Mouse (Mus musculus): ENCODE results near the gene Tnr. TPM values are rescaled to one million over a fixed set of nuclear protein-coding genes. Genes with fewer than 3 reads are reported as not detected.

Gene Tnr
- polyA plus RNA-seq, 1 experiment from 2014 or later: 0.01 TPM

DNA sequence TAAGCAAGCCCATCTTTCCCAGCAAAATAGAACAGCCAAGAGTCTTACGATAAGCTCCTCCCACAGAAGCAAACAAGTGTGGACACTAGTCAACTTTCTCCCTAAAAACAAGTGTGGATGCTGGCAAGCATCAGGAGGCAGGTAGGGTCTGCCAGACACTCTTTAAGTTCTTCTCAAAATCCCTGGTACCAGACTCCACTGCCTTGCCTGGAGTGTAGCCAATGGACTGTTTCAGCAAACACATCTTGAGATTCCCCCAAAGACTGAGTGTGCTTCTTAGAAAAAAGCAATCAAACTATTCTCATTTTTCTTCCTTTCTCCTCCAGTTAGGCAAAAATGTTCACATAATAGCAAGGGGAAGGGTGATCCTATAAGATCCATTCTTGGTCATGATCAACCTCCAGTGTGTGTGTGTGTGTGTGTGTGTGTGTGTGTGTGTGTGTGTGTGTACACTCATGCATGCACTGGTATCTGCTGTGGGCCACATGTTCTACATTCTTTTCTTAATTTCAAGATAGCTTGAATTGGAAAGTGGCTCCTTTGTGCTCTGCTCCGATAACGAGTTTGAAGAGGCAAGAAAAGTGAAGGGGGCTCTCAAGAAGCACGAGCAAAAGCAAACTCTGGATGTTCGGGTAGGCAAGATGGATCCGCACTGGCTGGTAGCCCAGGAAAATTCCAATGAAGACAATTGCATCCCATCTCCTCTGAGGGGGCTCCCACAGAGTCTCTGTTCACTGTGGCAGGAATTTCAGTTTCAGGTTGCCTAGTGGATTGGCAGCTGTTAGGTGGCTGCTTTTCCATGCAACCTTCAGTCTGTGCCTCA lies 346.3 kb downstream of the Tnr start:
- H3K9ac ChIP-seq: no peak overlapping the region

GRCm38 (mm10) chr1:159872866-159873265 lies 349.3 kb downstream of the Tnr start:
- Histone ChIP-seq H3K4me1 (no peaks in the 10 kb centered on the region), H3K9ac (no peak overlapping the region), H3K27me3 (replicated peaks) (no peaks in the 10 kb centered on the region), H3K4me3 (no peak overlapping the region), H3K4me2 (no peak overlapping the region), H3K36me3 (no peaks in the 10 kb centered on the region), H3K27ac (no peak overlapping the region), H3K9me3 (replicated peaks) (no peaks in the 10 kb centered on the region)
- WGBS (ENCODE audit: insufficient replicate concordance): 63% methylated on average over 3 of the region's 3 CpGs
- ATAC-seq: no peak

More for the DNA sequence above, 346.3 kb downstream of the Tnr start:
- Histone ChIP-seq H3K27me3 (replicated peaks) (no peaks in the 10 kb centered on the region), H3K4me1 (no peaks in the 10 kb centered on the region), H3K9me3 (replicated peaks) (no peaks in the 10 kb centered on the region), H3K4me2 (no peak overlapping the region), H3K27ac (no peak overlapping the region), H3K36me3 (no peaks in the 10 kb centered on the region), H3K4me3 (no peak overlapping the region)
- WGBS (ENCODE audit: insufficient replicate concordance): 72% methylated on average over 6 of the region's 6 CpGs
- ATAC-seq: no peak

DNA sequence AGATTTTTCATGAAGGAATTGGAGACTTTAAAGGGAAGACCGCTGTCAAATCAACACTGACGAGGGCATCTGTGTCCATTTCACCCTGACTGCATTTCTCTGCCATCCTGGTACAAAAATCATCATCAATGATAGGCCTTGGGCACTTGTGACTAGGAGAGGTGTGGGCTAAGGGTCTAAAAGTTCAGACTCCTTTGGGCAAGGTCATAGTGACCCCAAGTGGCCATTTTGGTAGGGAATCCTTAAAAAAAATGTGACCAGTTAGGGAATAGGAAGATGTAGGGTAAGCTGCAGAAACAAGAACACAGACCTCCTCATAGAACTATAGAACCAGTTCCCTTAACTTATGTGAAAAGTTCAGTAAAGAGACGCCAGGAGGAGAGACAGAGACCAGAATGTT lies 355.1 kb downstream of the Tnr start:
- ATAC-seq: no peak
- H3K4me3 ChIP-seq: no peak overlapping the region
- no peak overlapping the region for H3K9ac ChIP-seq
- no peaks in the 10 kb centered on the region for H3K27me3 ChIP-seq (replicated peaks)
- H3K9me3 ChIP-seq (replicated peaks): no peaks in the 10 kb centered on the region
- no peak overlapping the region for H3K27ac ChIP-seq
- H3K4me2 ChIP-seq: no peak overlapping the region
- no peaks in the 10 kb centered on the region for H3K4me1 ChIP-seq
- no peaks in the 10 kb centered on the region for H3K36me3 ChIP-seq
- 33% methylated on average over 3 of the region's 3 CpGs for WGBS (ENCODE audit: insufficient replicate concordance)

DNA sequence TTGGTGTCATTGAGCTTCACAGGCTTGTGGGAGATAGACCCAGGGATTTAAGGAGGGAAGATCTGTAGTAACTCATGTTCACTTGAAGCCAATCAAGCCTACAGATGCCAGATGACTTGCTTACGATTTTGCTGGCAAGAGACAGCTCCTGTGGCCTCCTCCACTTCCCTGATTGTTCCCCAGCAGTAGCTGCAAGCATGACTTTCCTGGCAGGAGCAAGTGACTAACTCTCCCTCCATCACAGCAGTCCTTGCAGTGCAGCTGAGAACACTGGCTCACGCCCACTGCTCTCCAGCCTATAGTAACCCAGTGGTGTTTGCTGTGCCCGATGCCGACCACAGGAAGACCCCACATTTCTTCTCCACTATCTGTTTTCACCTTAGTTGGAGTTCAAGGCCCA lies 356.3 kb downstream of the Tnr start:
- H3K9me3 ChIP-seq (replicated peaks): no peaks in the 10 kb centered on the region
- no peak overlapping the region for H3K4me2 ChIP-seq
- H3K4me3 ChIP-seq: no peak overlapping the region
- H3K27me3 ChIP-seq (replicated peaks): no peaks in the 10 kb centered on the region
- no peak for ATAC-seq
- H3K4me1 ChIP-seq: no peaks in the 10 kb centered on the region
- H3K27ac ChIP-seq: no peak overlapping the region
- H3K9ac ChIP-seq: no peak overlapping the region
- no peaks in the 10 kb centered on the region for H3K36me3 ChIP-seq
- WGBS (ENCODE audit: insufficient replicate concordance): 54% methylated on average over 4 of the region's 4 CpGs

DNA sequence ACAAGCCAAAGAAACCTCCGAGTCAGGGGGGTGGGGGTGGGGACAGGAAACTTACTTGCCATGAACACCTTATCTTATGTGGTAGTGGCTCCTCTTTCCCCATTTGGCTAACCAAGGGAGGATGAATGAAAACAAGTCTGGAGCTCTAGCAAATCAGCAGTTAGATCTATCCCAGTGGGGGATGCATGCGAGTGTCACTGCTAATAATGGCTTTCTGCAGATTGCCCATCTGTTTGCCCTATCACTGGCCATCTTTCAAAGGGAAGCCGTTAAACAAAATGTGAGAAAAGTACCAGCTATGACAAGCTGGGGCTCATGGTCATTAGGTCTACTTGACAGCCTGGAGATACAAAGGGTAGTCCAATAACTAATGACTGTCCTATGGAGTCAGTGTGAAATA lies 361.9 kb downstream of the Tnr start:
- Histone ChIP-seq H3K9me3 (replicated peaks) (no peaks in the 10 kb centered on the region), H3K4me1 (no peaks in the 10 kb centered on the region), H3K9ac (no peak overlapping the region), H3K36me3 (no peaks in the 10 kb centered on the region), H3K27me3 (replicated peaks) (no peaks in the 10 kb centered on the region), H3K27ac (no peak overlapping the region), H3K4me3 (no peak overlapping the region), H3K4me2 (no peak overlapping the region)
- no peak for ATAC-seq
- 18% methylated on average over 3 of the region's 3 CpGs for WGBS (ENCODE audit: insufficient replicate concordance)

GRCm38 (mm10) chr1:159888611-159889010 lies 365.0 kb downstream of the Tnr start:
- WGBS (ENCODE audit: insufficient replicate concordance): 90% methylated on average over 5 of the region's 5 CpGs

DNA sequence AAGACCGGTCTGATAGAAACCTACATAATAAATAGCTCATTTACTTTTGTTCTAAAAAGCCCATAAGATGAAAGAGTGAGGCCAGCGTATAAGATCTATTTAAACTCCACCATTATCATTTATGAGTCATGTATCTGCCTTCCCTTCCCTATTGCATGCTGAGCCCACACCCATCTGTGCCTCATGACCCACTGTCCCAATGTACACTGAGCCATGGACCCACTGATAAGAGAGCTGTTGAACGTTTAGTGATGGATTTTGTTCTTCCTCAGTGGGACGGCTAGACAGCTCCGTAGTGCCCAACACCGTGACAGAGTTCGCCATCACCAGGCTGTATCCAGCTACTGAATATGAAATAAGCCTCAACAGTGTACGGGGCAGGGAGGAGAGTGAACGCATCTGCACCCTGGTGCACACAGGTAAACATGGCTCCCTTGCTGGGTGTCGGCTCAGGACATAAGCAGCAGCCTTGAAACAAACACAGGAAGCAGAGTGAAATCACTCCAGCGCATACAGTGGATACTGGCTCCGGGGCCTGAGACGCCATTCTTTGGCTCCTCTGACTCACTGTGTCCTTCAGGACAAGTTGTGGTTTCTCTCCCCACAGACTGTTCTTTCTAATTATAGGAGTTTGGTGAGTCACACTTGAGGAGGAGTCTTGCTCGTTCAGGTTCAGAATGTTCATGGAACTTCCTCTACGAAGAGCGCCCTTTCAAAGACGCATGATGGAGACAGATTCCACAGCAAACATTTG lies 365.6 kb downstream of the Tnr start:
- Histone ChIP-seq H3K4me1 (no peaks in the 10 kb centered on the region), H3K4me2 (no peak overlapping the region), H3K36me3 (no peaks in the 10 kb centered on the region), H3K27ac (no peak overlapping the region), H3K4me3 (no peak overlapping the region), H3K9ac (no peak overlapping the region), H3K9me3 (replicated peaks) (no peaks in the 10 kb centered on the region), H3K27me3 (replicated peaks) (no peaks in the 10 kb centered on the region)
- ATAC-seq: no peak
- 49% methylated on average over 17 of the region's 17 CpGs for WGBS (ENCODE audit: insufficient replicate concordance)

More at GRCm38 (mm10) chr1:159888611-159889010, 365.0 kb downstream of the Tnr start:
- Histone ChIP-seq H3K4me1 (no peaks in the 10 kb centered on the region), H3K4me3 (no peak overlapping the region), H3K36me3 (no peaks in the 10 kb centered on the region), H3K27ac (no peak overlapping the region), H3K9ac (no peak overlapping the region), H3K9me3 (replicated peaks) (no peaks in the 10 kb centered on the region), H3K27me3 (replicated peaks) (no peaks in the 10 kb centered on the region), H3K4me2 (no peak overlapping the region)
- no peak for ATAC-seq

DNA sequence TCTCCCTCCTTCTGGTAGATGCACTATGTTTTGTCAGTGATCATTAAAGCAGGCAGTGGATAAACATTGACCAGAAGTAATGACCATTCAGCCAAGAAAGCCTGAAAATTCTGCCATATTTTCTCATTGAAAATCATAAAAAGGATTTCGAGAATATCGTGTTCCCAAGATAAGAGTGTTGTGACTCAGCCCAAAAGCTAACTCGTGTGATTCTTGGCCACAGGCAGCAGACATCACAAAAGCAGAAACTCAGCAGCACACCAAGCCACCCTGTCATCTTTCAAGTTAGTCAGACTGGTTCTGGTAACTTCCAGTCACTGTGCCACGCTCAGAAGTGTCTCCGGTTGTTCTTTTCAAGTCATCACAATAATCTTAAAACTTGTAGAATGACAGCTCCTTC lies 367.0 kb downstream of the Tnr start:
- 64% methylated on average over 5 of the region's 5 CpGs for WGBS (ENCODE audit: insufficient replicate concordance)
- H3K27ac ChIP-seq: no peak overlapping the region
- H3K4me2 ChIP-seq: no peak overlapping the region
- H3K27me3 ChIP-seq (replicated peaks): no peaks in the 10 kb centered on the region
- peaks cover 7% of the 10 kb centered on the region; the same call in 1 of the 2 replicates for H3K4me1 ChIP-seq
- H3K9me3 ChIP-seq (replicated peaks): no peaks in the 10 kb centered on the region
- no peak overlapping the region for H3K4me3 ChIP-seq
- ATAC-seq: no peak
- H3K9ac ChIP-seq: no peak overlapping the region
- no peaks in the 10 kb centered on the region for H3K36me3 ChIP-seq

DNA sequence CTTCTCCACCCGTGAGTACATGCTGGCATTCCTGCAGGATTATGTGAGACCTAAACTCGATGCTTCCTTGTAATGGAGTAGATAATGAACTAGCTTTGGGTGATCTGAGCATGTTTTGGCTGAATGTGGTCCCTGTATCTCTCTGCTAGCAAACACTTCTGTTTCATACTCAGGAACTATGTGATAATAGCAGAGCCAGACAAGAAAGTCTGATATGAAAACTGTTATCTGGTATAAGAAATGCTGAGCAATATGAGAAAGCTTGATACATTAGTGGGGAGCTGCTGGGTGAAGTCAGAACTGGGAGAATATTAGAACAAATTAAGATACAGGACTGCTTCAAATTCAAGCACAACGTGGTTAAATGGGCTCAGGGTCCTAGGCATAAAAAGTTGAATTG lies 371.5 kb downstream of the Tnr start:
- Histone ChIP-seq H3K9ac (no peak overlapping the region), H3K4me1 (peaks cover 14% of the 10 kb centered on the region; the same call in 1 of the 2 replicates), H3K4me3 (no peak overlapping the region), H3K27ac (no peak overlapping the region), H3K27me3 (replicated peaks) (no peaks in the 10 kb centered on the region), H3K36me3 (no peaks in the 10 kb centered on the region), H3K4me2 (no peak overlapping the region), H3K9me3 (replicated peaks) (no peaks in the 10 kb centered on the region)
- 40% methylated on average over 3 of the region's 3 CpGs for WGBS (ENCODE audit: insufficient replicate concordance)
- peak; percentile 65 for ATAC-seq

DNA sequence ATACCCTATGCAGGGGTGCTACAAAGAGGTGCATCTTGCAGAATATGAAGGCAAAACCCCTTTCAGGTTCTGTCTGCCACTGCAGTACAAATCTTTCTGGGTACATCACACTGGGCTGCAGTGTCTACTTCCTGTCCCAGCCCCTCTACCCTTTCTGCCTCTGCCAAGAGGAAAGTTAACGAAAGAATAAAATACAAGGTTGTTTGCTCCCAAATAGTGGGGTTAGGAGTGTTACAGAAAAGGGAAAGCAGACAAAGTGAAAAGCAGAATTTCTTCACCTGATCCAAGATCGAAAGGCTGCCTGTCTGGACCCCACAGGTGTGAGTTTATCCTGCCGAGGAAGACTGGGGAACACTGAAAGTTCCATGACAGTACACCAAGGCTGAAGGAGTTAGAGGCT lies 376.4 kb downstream of the Tnr start:
- Histone ChIP-seq H3K4me2 (no peak overlapping the region), H3K9ac (no peak overlapping the region), H3K36me3 (no peaks in the 10 kb centered on the region), H3K27me3 (replicated peaks) (no peaks in the 10 kb centered on the region), H3K27ac (no peak overlapping the region), H3K4me1 (peaks cover 11% of the 10 kb centered on the region; the same call in 1 of the 2 replicates), H3K9me3 (replicated peaks) (no peaks in the 10 kb centered on the region), H3K4me3 (no peak overlapping the region)
- ATAC-seq: no peak
- WGBS (ENCODE audit: insufficient replicate concordance): 50% methylated on average over 3 of the region's 3 CpGs

GRCm38 (mm10) chr1:159900639-159901038 lies 377.1 kb downstream of the Tnr start:
- Histone ChIP-seq H3K4me2 (no peak overlapping the region), H3K9me3 (replicated peaks) (no peaks in the 10 kb centered on the region), H3K4me3 (no peak overlapping the region), H3K36me3 (no peaks in the 10 kb centered on the region), H3K27ac (no peak overlapping the region), H3K4me1 (peaks cover 5% of the 10 kb centered on the region; the same call in 1 of the 2 replicates), H3K27me3 (replicated peaks) (no peaks in the 10 kb centered on the region), H3K9ac (no peak overlapping the region)
- WGBS (ENCODE audit: insufficient replicate concordance): 51% methylated on average over 3 of the region's 3 CpGs
- no peak for ATAC-seq

DNA sequence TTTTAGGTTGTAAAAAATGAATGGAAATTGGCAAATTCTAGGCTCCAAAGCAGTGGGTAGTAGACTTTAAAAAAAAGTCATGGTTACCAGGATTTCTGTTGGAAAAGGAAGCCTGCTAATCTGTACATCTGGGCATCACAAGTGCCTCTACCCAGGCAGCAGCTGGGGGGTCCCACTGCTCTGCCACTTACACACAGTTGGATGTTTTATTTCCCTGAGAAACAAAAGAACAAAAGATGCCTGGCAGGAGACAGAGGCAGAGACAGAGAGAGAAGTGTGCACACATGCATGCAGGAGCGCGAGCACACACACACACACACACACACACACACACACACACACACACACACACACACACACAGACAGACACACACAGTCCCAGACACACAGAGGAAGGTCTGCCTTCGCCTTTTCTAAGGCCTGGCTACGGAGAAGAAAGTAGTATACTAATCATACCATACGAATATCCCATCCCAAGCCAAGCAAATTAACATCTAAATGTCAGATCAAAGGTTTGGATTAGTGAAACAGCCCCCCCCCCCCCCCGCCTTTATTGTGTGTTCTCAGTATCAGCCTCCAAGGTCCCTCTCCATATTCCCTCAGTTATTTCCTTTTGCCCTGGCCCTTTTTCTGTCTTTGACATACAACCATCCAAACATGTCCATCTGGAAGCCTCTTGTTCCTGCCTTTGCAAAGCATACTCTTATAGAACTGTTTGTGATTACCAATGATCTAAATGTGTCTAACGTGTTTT lies 378.0 kb downstream of the Tnr start:
- 61% methylated on average over 7 of the region's 7 CpGs for WGBS (ENCODE audit: insufficient replicate concordance)
- Histone ChIP-seq H3K9ac (no peak overlapping the region), H3K4me3 (no peak overlapping the region), H3K4me2 (no peak overlapping the region), H3K36me3 (no peaks in the 10 kb centered on the region), H3K9me3 (replicated peaks) (no peaks in the 10 kb centered on the region), H3K27ac (no peak overlapping the region), H3K27me3 (replicated peaks) (no peaks in the 10 kb centered on the region), H3K4me1 (0 out of 2 replicates have a peak, but pooled peaks cover 3% of the 10 kb centered on the region)
- ATAC-seq: no peak

Measured in liver, embryonic 12.5 days (tissue).